In genomic region chr15:86083261-86083741, GRCm38 (mm10) we compare ENCODE assay signal across 9 mouse cellular contexts. TPM values are rescaled to one million over a fixed set of nuclear protein-coding genes. Genes with fewer than 3 reads are reported as not detected.
DNase-seq lines count a peak whose midpoint lies in the region; ATAC-seq and TF ChIP-seq lines count a peak whose summit lies in the region.
"Had no signal": no experiment of that assay in that cellular context is flagged by ENCODE, and none has a peak within 500 bp of the region (broad histone marks: within the 10 kb centered on the region; RNA-seq: fewer than 3 reads in every experiment).

No protein-coding gene starts in this region.

- peak overlapping the region; percentile 43 for H3K4me2 ChIP-seq in heart, embryonic 11.5 days
- H3K4me2 ChIP-seq in midbrain, embryonic 13.5 days (replicated peaks): no peak overlapping the region
- H3K4me2 ChIP-seq in midbrain, embryonic 16.5 days (ENCODE audit: low read length): no peak overlapping the region
- peak overlapping the region; percentile 43 for H3K4me2 ChIP-seq in heart, embryonic 14.5 days (ENCODE audit: low read length)
- H3K4me2 ChIP-seq: intestine, embryonic 15.5 days had no signal

- no peaks in the 10 kb centered on the region for H3K36me3 ChIP-seq in heart, embryonic 11.5 days (ENCODE audit: control insufficient read depth, insufficient read depth, low read length)
- no peaks in the 10 kb centered on the region for H3K36me3 ChIP-seq in midbrain, embryonic 13.5 days
- H3K36me3 ChIP-seq in midbrain, embryonic 16.5 days (ENCODE audit: control insufficient read depth, insufficient read depth, low read length): no peaks in the 10 kb centered on the region
- H3K36me3 ChIP-seq in heart, embryonic 14.5 days (ENCODE audit: control insufficient read depth, insufficient read depth, low read length): no peaks in the 10 kb centered on the region
- no peaks in the 10 kb centered on the region for H3K36me3 ChIP-seq in small intestine, adult 2 months (ENCODE audit: control insufficient read depth, insufficient read depth, low read length)
- H3K36me3 ChIP-seq: intestine, embryonic 15.5 days had no signal

- H3K9me3 ChIP-seq in heart, embryonic 11.5 days (replicated peaks; ENCODE audit: control insufficient read depth, low read length): no peaks in the 10 kb centered on the region
- no peaks in the 10 kb centered on the region for H3K9me3 ChIP-seq in midbrain, embryonic 13.5 days
- H3K9me3 ChIP-seq in midbrain, embryonic 16.5 days (replicated peaks; ENCODE audit: control insufficient read depth, low read length, poor library complexity, severe bottlenecking): no peaks in the 10 kb centered on the region
- no peaks in the 10 kb centered on the region for H3K9me3 ChIP-seq in heart, embryonic 14.5 days (ENCODE audit: control insufficient read depth, low read length)
- H3K9me3 ChIP-seq: intestine, embryonic 15.5 days had no signal

- no peaks in the 10 kb centered on the region for H3K27me3 ChIP-seq in heart, embryonic 11.5 days (ENCODE audit: control insufficient read depth, insufficient read depth, low read length)
- no peaks in the 10 kb centered on the region for H3K27me3 ChIP-seq in midbrain, embryonic 13.5 days
- H3K27me3 ChIP-seq in midbrain, embryonic 16.5 days (ENCODE audit: control insufficient read depth, insufficient read depth, low read depth, low read length): no peaks in the 10 kb centered on the region
- no peaks in the 10 kb centered on the region for H3K27me3 ChIP-seq in heart, embryonic 14.5 days (ENCODE audit: control insufficient read depth, insufficient read depth, low read length)
- H3K27me3 ChIP-seq in small intestine, adult 2 months (ENCODE audit: control insufficient read depth, insufficient read depth, low read length): no peaks in the 10 kb centered on the region
- H3K27me3 ChIP-seq: intestine, embryonic 15.5 days had no signal

- ATAC-seq in heart, embryonic 11.5 days (replicated peaks; ENCODE audit: insufficient number of reproducible peaks, low FRiP score, low TSS enrichment): no peak
- no peak for ATAC-seq in midbrain, embryonic 13.5 days
- no peak for ATAC-seq in midbrain, embryonic 16.5 days
- 0 out of 2 replicates have a peak, but pooled peaks have one; percentile 3 for ATAC-seq in heart, embryonic 14.5 days (ENCODE audit: insufficient number of reproducible peaks, insufficient read depth, low FRiP score, low read depth)
- ATAC-seq: intestine, embryonic 15.5 days had no signal

- no peak for TF ChIP-seq POLR2A in small intestine, adult 2 months (IDR thresholded peaks at IDR 0.05; ENCODE audit: low read depth, low read length)

- H3K4me1 ChIP-seq in heart, embryonic 11.5 days (ENCODE audit: control insufficient read depth, insufficient read depth, low read length): peaks cover 82% of the 10 kb centered on the region
- H3K4me1 ChIP-seq in midbrain, embryonic 13.5 days (replicated peaks): peaks cover 81% of the 10 kb centered on the region
- peaks cover 62% of the 10 kb centered on the region for H3K4me1 ChIP-seq in midbrain, embryonic 16.5 days (ENCODE audit: control insufficient read depth, insufficient read depth, low read length)
- H3K4me1 ChIP-seq in heart, embryonic 14.5 days (ENCODE audit: control insufficient read depth in 2 of 2, insufficient read depth in 2 of 2, low read length in 2 of 2): peaks cover 88 to 99% of the 10 kb centered on the region in 2 experiments
- H3K4me1 ChIP-seq in small intestine, adult 2 months (ENCODE audit: control insufficient read depth, insufficient read depth, insufficient read length, low read length): peaks cover 59% of the 10 kb centered on the region

- intact Hi-C loops in heart, postnatal 25 days (cut with DNase I): no loop called here

- 10% methylated on average over 6 of the region's 6 CpGs for WGBS in heart, embryonic 11.5 days (ENCODE audit: insufficient replicate concordance)
- WGBS in midbrain, embryonic 13.5 days: 43% methylated on average over 6 of the region's 6 CpGs
- WGBS in midbrain, embryonic 16.5 days: 45% methylated on average over 6 of the region's 6 CpGs
- whole genome bisulfite sequencing in heart, embryonic 14.5 days: 1% methylated on average over 6 of the region's 6 CpGs
- 51% methylated on average over 6 of the region's 6 CpGs for WGBS in small intestine, adult 2 months

- no peak for TF ChIP-seq CTCF in small intestine, adult 2 months (IDR thresholded peaks at IDR 0.05; ENCODE audit: extremely low read depth, insufficient read length, insufficient replicate concordance, low read depth, low read length)

- no peak overlapping the region for H3K9ac ChIP-seq in heart, embryonic 11.5 days (ENCODE audit: low read depth, low read length)
- no peak overlapping the region for H3K9ac ChIP-seq in midbrain, embryonic 13.5 days (replicated peaks)
- H3K9ac ChIP-seq in midbrain, embryonic 16.5 days (ENCODE audit: low read depth, low read length): no peak overlapping the region
- H3K9ac ChIP-seq in heart, embryonic 14.5 days (ENCODE audit: low read length): peak overlapping the region; percentile 53; the same call in 1 of the 2 replicates
- H3K9ac ChIP-seq: intestine, embryonic 15.5 days had no signal

- no peak overlapping the region for H3K4me3 ChIP-seq in heart, embryonic 11.5 days (ENCODE audit: low read depth, low read length)
- no peak overlapping the region for H3K4me3 ChIP-seq in midbrain, embryonic 13.5 days (replicated peaks)
- no peak overlapping the region for H3K4me3 ChIP-seq in midbrain, embryonic 16.5 days (ENCODE audit: low read depth, low read length)
- H3K4me3 ChIP-seq in heart, embryonic 14.5 days (ENCODE audit: control insufficient read depth in 1 of 2, insufficient read depth in 1 of 2, low read depth in 1 of 2, low read length in 2 of 2): no peak overlapping the region
- peak overlapping the region; percentile 2; the same call in 1 of the 2 replicates for H3K4me3 ChIP-seq in small intestine, adult 2 months (ENCODE audit: low read depth, low read length)
- H3K4me3 ChIP-seq: intestine, embryonic 15.5 days had no signal

- no peak for DNase-seq in heart, postnatal 25 days (ENCODE audit: low spot score)
- DNase-seq in right cerebral cortex, postnatal 4 days: no peak
- DNase-seq in right cerebral cortex, adult 2 months (ENCODE audit: low spot score in 2 of 2): no peak

- peak overlapping the region; percentile 82 for H3K27ac ChIP-seq in heart, embryonic 11.5 days (ENCODE audit: low read depth, low read length)
- peak overlapping the region; percentile 90; the same call in 1 of the 2 replicates for H3K27ac ChIP-seq in midbrain, embryonic 13.5 days
- H3K27ac ChIP-seq in midbrain, embryonic 16.5 days (ENCODE audit: low read length): no peak overlapping the region
- H3K27ac ChIP-seq in heart, embryonic 14.5 days (replicated peaks in 1 of 2; ENCODE audit: control insufficient read depth in 1 of 2, insufficient read depth in 1 of 2, low read depth in 2 of 2, low read length in 2 of 2): peak overlapping the region; percentile 82 to 91
- H3K27ac ChIP-seq in small intestine, adult 2 months (ENCODE audit: insufficient read depth, low read depth, low read length): peak overlapping the region; percentile 21; the same call in 1 of the 2 replicates
- H3K27ac ChIP-seq: intestine, embryonic 15.5 days had no signal

RNA-seq across cellular contexts. Expression of gene Gramd4, which starts 25.8 kb away (rescaled TPM):
- 4.9 and 6.5 TPM in 2 replicates for polyA plus RNA-seq in heart, embryonic 11.5 days (2014; fragmentation: Nextera tagmentation; extraction: Ambion mirVana)
- 10 to 100 TPM; 30.4 to 34.7 TPM for total RNA-seq in heart, postnatal 25 days (2021)
- 31.3 and 34.3 TPM in 2 replicates for polyA plus RNA-seq in midbrain, embryonic 13.5 days (2015; fragmentation: Nextera tagmentation; extraction: Ambion mirVana)
- polyA plus RNA-seq in midbrain, embryonic 16.5 days (2015; fragmentation: Nextera tagmentation; extraction: Ambion mirVana): 36.0 and 36.7 TPM in 2 replicates
- 9.7 and 10.9 TPM in 2 replicates for polyA plus RNA-seq in heart, embryonic 14.5 days (2014; fragmentation: Nextera tagmentation; extraction: Ambion mirVana)
- 10.5 and 25.1 TPM in 2 replicates for polyA plus RNA-seq in small intestine, adult 2 months (2012; rRNA removed)

RNA-seq across cellular contexts. Expression of gene Celsr1, which starts 49.7 kb away (rescaled TPM):
- polyA plus RNA-seq in heart, embryonic 11.5 days (2014; fragmentation: Nextera tagmentation; extraction: Ambion mirVana): 2.1 and 2.2 TPM in 2 replicates
- 1 to 10 TPM; 6.6 to 7.2 TPM for total RNA-seq in heart, postnatal 25 days (2021)
- 2.0 and 2.7 TPM in 2 replicates for polyA plus RNA-seq in midbrain, embryonic 13.5 days (2015; fragmentation: Nextera tagmentation; extraction: Ambion mirVana)
- polyA plus RNA-seq in midbrain, embryonic 16.5 days (2015; fragmentation: Nextera tagmentation; extraction: Ambion mirVana): 1.1 and 1.3 TPM in 2 replicates
- polyA plus RNA-seq in heart, embryonic 14.5 days (2014; fragmentation: Nextera tagmentation; extraction: Ambion mirVana): 2.8 and 3.1 TPM in 2 replicates
- polyA plus RNA-seq in small intestine, adult 2 months (2012; rRNA removed): 2.9 and 4.7 TPM in 2 replicates

Comparison
In these comparisons a context has a peak if more than half of its experiments do, and no peak if none do; other contexts are left out.
1. H3K4me2 ChIP-seq: peak in heart, embryonic 11.5 days (single experiment) and heart, embryonic 14.5 days (single experiment); none in midbrain, embryonic 13.5 days (single experiment) and midbrain, embryonic 16.5 days (single experiment).